Mouse (Mus musculus): ENCODE measurements around the gene Cpsf3.

Cpsf3 gene

GRCm38 (mm10) chr12:21333021-21333420, 47.8 kb downstream of the Cpsf3 start:
- peaks cover 15% of the 10 kb centered on the region for H3K4me1 ChIP-seq (replicated peaks; ENCODE audit: low read depth, low read length)
- TF ChIP-seq NANOG (IDR thresholded peaks at IDR 0.05; ENCODE audit: borderline replicate concordance, low read length) (no peak), CTCF (conservative IDR thresholded peaks at IDR 0.05; ENCODE audit: low read length) (no peak), POU5F1 (IDR thresholded peaks at IDR 0.05; ENCODE audit: borderline replicate concordance, low read length) (no peak)
- no peak overlapping the region for H3K4me3 ChIP-seq (replicated peaks; ENCODE audit: low read length)
- H3K36me3 ChIP-seq (ENCODE audit: insufficient read depth, low read length), result peaks cover 86% of the 10 kb centered on the region
- H3K9me3 ChIP-seq (ENCODE audit: low read length), result no peaks in the 10 kb centered on the region
- no peaks in the 10 kb centered on the region for H3K27me3 ChIP-seq (ENCODE audit: insufficient read depth, low read length)

GRCm38 (mm10) chr12:21333766-21334165, 48.6 kb downstream of the Cpsf3 start:
- Histone ChIP-seq H3K4me1 (replicated peaks; ENCODE audit: low read depth, low read length) (peaks cover 15% of the 10 kb centered on the region), H3K27me3 (ENCODE audit: insufficient read depth, low read length) (no peaks in the 10 kb centered on the region), H3K4me3 (replicated peaks; ENCODE audit: low read length) (no peak overlapping the region), H3K36me3 (ENCODE audit: insufficient read depth, low read length) (peaks cover 85% of the 10 kb centered on the region), H3K9me3 (ENCODE audit: low read length) (no peaks in the 10 kb centered on the region)
- no peak for TF ChIP-seq CTCF (conservative IDR thresholded peaks at IDR 0.05; ENCODE audit: low read length)
- TF ChIP-seq POU5F1 (IDR thresholded peaks at IDR 0.05; ENCODE audit: borderline replicate concordance, low read length), result no peak
- TF ChIP-seq NANOG (IDR thresholded peaks at IDR 0.05; ENCODE audit: borderline replicate concordance, low read length), result no peak

GRCm38 (mm10) chr12:21335869-21336268, 50.7 kb downstream of the Cpsf3 start:
- H3K27me3 ChIP-seq (ENCODE audit: insufficient read depth, low read length), result no peaks in the 10 kb centered on the region
- no peaks in the 10 kb centered on the region for H3K9me3 ChIP-seq (ENCODE audit: low read length)
- peaks cover 85% of the 10 kb centered on the region for H3K36me3 ChIP-seq (ENCODE audit: insufficient read depth, low read length)
- no peak for TF ChIP-seq NANOG (IDR thresholded peaks at IDR 0.05; ENCODE audit: borderline replicate concordance, low read length)
- no peak for TF ChIP-seq CTCF (conservative IDR thresholded peaks at IDR 0.05; ENCODE audit: low read length)
- no peak for TF ChIP-seq POU5F1 (IDR thresholded peaks at IDR 0.05; ENCODE audit: borderline replicate concordance, low read length)
- H3K4me1 ChIP-seq (replicated peaks; ENCODE audit: low read depth, low read length), result peaks cover 12% of the 10 kb centered on the region
- no peak overlapping the region for H3K4me3 ChIP-seq (replicated peaks; ENCODE audit: low read length)

- Histone ChIP-seq H3K4me1 (replicated peaks; ENCODE audit: low read depth, low read length) (no peaks in the 10 kb centered on the region), H3K36me3 (ENCODE audit: insufficient read depth, low read length) (peaks cover 85% of the 10 kb centered on the region), H3K27me3 (ENCODE audit: insufficient read depth, low read length) (no peaks in the 10 kb centered on the region), H3K4me3 (replicated peaks; ENCODE audit: low read length) (no peak overlapping the region), H3K9me3 (ENCODE audit: low read length) (no peaks in the 10 kb centered on the region)
- TF ChIP-seq POU5F1 (IDR thresholded peaks at IDR 0.05; ENCODE audit: borderline replicate concordance, low read length) (no peak), CTCF (conservative IDR thresholded peaks at IDR 0.05; ENCODE audit: low read length) (no peak), NANOG (IDR thresholded peaks at IDR 0.05; ENCODE audit: borderline replicate concordance, low read length) (no peak)
Observed at GRCm38 (mm10) chr12:21337171-21337570, 52.0 kb downstream of the Cpsf3 start.

- peaks cover 72% of the 10 kb centered on the region for H3K36me3 ChIP-seq (ENCODE audit: insufficient read depth, low read length)
- H3K9me3 ChIP-seq (ENCODE audit: low read length), result no peaks in the 10 kb centered on the region
- H3K4me3 ChIP-seq (replicated peaks; ENCODE audit: low read length), result no peak overlapping the region
- H3K4me1 ChIP-seq (replicated peaks; ENCODE audit: low read depth, low read length), result no peaks in the 10 kb centered on the region
- H3K27me3 ChIP-seq (ENCODE audit: insufficient read depth, low read length), result no peaks in the 10 kb centered on the region
- TF ChIP-seq NANOG (IDR thresholded peaks at IDR 0.05; ENCODE audit: borderline replicate concordance, low read length) (no peak), POU5F1 (IDR thresholded peaks at IDR 0.05; ENCODE audit: borderline replicate concordance, low read length) (no peak), CTCF (conservative IDR thresholded peaks at IDR 0.05; ENCODE audit: low read length) (no peak)
Observed at GRCm38 (mm10) chr12:21340674-21341073, 55.5 kb downstream of the Cpsf3 start.

GRCm38 (mm10) chr12:21346972-21347371, 61.8 kb downstream of the Cpsf3 start:
- Histone ChIP-seq H3K4me1 (replicated peaks; ENCODE audit: low read depth, low read length) (peaks cover 18% of the 10 kb centered on the region), H3K9me3 (ENCODE audit: low read length) (peaks cover 10% of the 10 kb centered on the region), H3K27me3 (ENCODE audit: insufficient read depth, low read length) (no peaks in the 10 kb centered on the region), H3K4me3 (replicated peaks; ENCODE audit: low read length) (no peak overlapping the region), H3K36me3 (ENCODE audit: insufficient read depth, low read length) (peaks cover 63% of the 10 kb centered on the region)
- TF ChIP-seq POU5F1 (IDR thresholded peaks at IDR 0.05; ENCODE audit: borderline replicate concordance, low read length) (no peak), NANOG (IDR thresholded peaks at IDR 0.05; ENCODE audit: borderline replicate concordance, low read length) (no peak), CTCF (conservative IDR thresholded peaks at IDR 0.05; ENCODE audit: low read length) (no peak)

GRCm38 (mm10) chr12:21350113-21350876, 65.1 kb downstream of the Cpsf3 start:
- H3K4me3 ChIP-seq (replicated peaks; ENCODE audit: low read length), result no peak overlapping the region
- H3K27me3 ChIP-seq (ENCODE audit: insufficient read depth, low read length), result no peaks in the 10 kb centered on the region
- H3K4me1 ChIP-seq (replicated peaks; ENCODE audit: low read depth, low read length), result peaks cover 18% of the 10 kb centered on the region
- TF ChIP-seq NANOG (IDR thresholded peaks at IDR 0.05; ENCODE audit: borderline replicate concordance, low read length), result peak; percentile 62; the same call in 1 of the 2 replicates
- no peak for TF ChIP-seq CTCF (conservative IDR thresholded peaks at IDR 0.05; ENCODE audit: low read length)
- H3K36me3 ChIP-seq (ENCODE audit: insufficient read depth, low read length), result peaks cover 74% of the 10 kb centered on the region
- peaks cover 17% of the 10 kb centered on the region for H3K9me3 ChIP-seq (ENCODE audit: low read length)

GRCm38 (mm10) chr12:21353681-21354080, 68.5 kb downstream of the Cpsf3 start:
- TF ChIP-seq CTCF (conservative IDR thresholded peaks at IDR 0.05; ENCODE audit: low read length) (no peak), POU5F1 (IDR thresholded peaks at IDR 0.05; ENCODE audit: borderline replicate concordance, low read length) (no peak), NANOG (IDR thresholded peaks at IDR 0.05; ENCODE audit: borderline replicate concordance, low read length) (no peak)
- Histone ChIP-seq H3K4me1 (replicated peaks; ENCODE audit: low read depth, low read length) (peaks cover 18% of the 10 kb centered on the region), H3K4me3 (replicated peaks; ENCODE audit: low read length) (no peak overlapping the region), H3K9me3 (ENCODE audit: low read length) (peaks cover 17% of the 10 kb centered on the region), H3K27me3 (ENCODE audit: insufficient read depth, low read length) (no peaks in the 10 kb centered on the region), H3K36me3 (ENCODE audit: insufficient read depth, low read length) (peaks cover 58% of the 10 kb centered on the region)

GRCm38 (mm10) chr12:21362686-21363085, 77.5 kb downstream of the Cpsf3 start:
- H3K36me3 ChIP-seq (ENCODE audit: insufficient read depth, low read length), result peaks cover 22% of the 10 kb centered on the region
- no peak for TF ChIP-seq POU5F1 (IDR thresholded peaks at IDR 0.05; ENCODE audit: borderline replicate concordance, low read length)
- no peak for TF ChIP-seq CTCF (conservative IDR thresholded peaks at IDR 0.05; ENCODE audit: low read length)
- no peak for TF ChIP-seq NANOG (IDR thresholded peaks at IDR 0.05; ENCODE audit: borderline replicate concordance, low read length)
- no peaks in the 10 kb centered on the region for H3K27me3 ChIP-seq (ENCODE audit: insufficient read depth, low read length)
- no peak overlapping the region for H3K4me3 ChIP-seq (replicated peaks; ENCODE audit: low read length)
- H3K9me3 ChIP-seq (ENCODE audit: low read length), result no peaks in the 10 kb centered on the region
- peaks cover 28% of the 10 kb centered on the region for H3K4me1 ChIP-seq (replicated peaks; ENCODE audit: low read depth, low read length)
